Mouse (Mus musculus): ENCODE data around the gene Mpi. TPM values are rescaled to one million over a fixed set of nuclear protein-coding genes. Genes with fewer than 3 reads are reported as not detected.

Mpi gene
- total and polyA plus RNA-seq, 3 experiments = 28.2 to 37.3 (median 28.6) TPM

GRCm38 (mm10) chr9:57547869-57548268 lies 4.7 kb downstream of the Mpi start:
- no peak overlapping the region for H3K4me2 ChIP-seq (ENCODE audit: insufficient read depth, low read depth, poor library complexity, severe bottlenecking)
- peaks cover 0 to 14% of the 10 kb centered on the region in 2 experiments; a peak in 3 of 4 replicates for H3K4me1 ChIP-seq (ENCODE audit: control insufficient read depth in 1 of 2, insufficient read depth in 2 of 2)
- no peak overlapping the region for H3K27ac ChIP-seq (ENCODE audit: insufficient read depth, low read depth)
- no peak overlapping the region for H3K9ac ChIP-seq (ENCODE audit: insufficient read depth, low read depth)
- TF ChIP-seq ZC3H11A (IDR thresholded peaks at IDR 0.05; ENCODE audit: low read depth, low read length) (no peak), POLR2A (IDR thresholded peaks at IDR 0.05; ENCODE audit: low read depth, low read length) (no peak), EP300 (IDR thresholded peaks at IDR 0.05; ENCODE audit: low read length) (no peak), HCFC1 (IDR thresholded peaks at IDR 0.05; ENCODE audit: low read depth, low read length) (no peak), ZMIZ1 (IDR thresholded peaks at IDR 0.05; ENCODE audit: low read depth, low read length) (no peak), ZNF384 (IDR thresholded peaks at IDR 0.05; ENCODE audit: low read depth, low read length) (no peak), CHD1 (IDR thresholded peaks at IDR 0.05; ENCODE audit: low read depth, low read length) (no peak), RCOR1 (conservative IDR thresholded peaks at IDR 0.05; ENCODE audit: low read depth, low read length) (no peak)
- in situ Hi-C loops (cut with MboI; ENCODE audit: low pct_ligation_motif_present, low pct_unique_long_range_greater_than_20kb, low sequenced_read_pairs) = no loop called here
- dilution Hi-C loops (cut with MboI; ENCODE audit: extremely low pct_ligation_motif_present, extremely low pct_unique_long_range_greater_than_20kb, low sequenced_read_pairs) = no loop called here
- H3K79me2 ChIP-seq (replicated peaks; ENCODE audit: control insufficient read depth, extremely low read depth, insufficient read depth, poor library complexity, severe bottlenecking) = no peaks in the 10 kb centered on the region
- no peaks in the 10 kb centered on the region for H3K9me3 ChIP-seq (replicated peaks; ENCODE audit: low read length)
- no peak overlapping the region for H3K4me3 ChIP-seq (replicated peaks in 1 of 3; ENCODE audit: low read depth in 2 of 3, low read length in 2 of 3, poor library complexity in 1 of 3)
- H3K36me3 ChIP-seq (replicated peaks in 1 of 2; ENCODE audit: control insufficient read depth in 1 of 2, insufficient read depth in 1 of 2, low read length in 1 of 2) = peaks cover 65 to 81% of the 10 kb centered on the region in 2 experiments
- no peaks in the 10 kb centered on the region for H3K27me3 ChIP-seq (replicated peaks)
- DNase-seq (ENCODE audit: extremely low read depth) = no peak

DNA sequence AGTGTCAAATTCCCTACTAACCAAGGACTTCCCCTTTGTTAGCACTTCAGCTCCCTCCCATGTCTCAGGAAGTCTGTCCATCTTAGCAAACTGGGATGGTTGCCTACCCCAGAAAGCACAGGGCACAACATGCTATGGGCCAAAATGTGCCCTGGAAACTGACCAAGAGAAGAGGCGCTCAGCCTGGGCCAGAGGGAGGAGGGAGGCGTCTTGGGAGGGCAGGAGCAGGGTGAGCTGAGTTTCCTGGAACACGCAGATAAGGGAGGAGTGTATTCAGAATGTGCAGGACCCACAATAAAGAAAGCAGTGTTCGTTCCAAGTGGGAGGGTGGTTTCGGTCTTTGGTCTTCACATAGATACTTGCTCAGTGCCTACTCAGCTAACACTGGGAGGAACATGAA lies 5.3 kb downstream of the Mpi start:
- no peak overlapping the region for H3K4me3 ChIP-seq (replicated peaks in 1 of 3; ENCODE audit: low read depth in 2 of 3, low read length in 2 of 3, poor library complexity in 1 of 3)
- dilution Hi-C loops (cut with MboI; ENCODE audit: extremely low pct_ligation_motif_present, extremely low pct_unique_long_range_greater_than_20kb, low sequenced_read_pairs) (no loop called here), in situ Hi-C loops (cut with MboI; ENCODE audit: low pct_ligation_motif_present, low pct_unique_long_range_greater_than_20kb, low sequenced_read_pairs) (no loop called here)
- no peaks in the 10 kb centered on the region for H3K27me3 ChIP-seq (replicated peaks)
- H3K27ac ChIP-seq (ENCODE audit: insufficient read depth, low read depth) = no peak overlapping the region
- H3K79me2 ChIP-seq (replicated peaks; ENCODE audit: control insufficient read depth, extremely low read depth, insufficient read depth, poor library complexity, severe bottlenecking) = no peaks in the 10 kb centered on the region
- DNase-seq (ENCODE audit: extremely low read depth) = no peak
- no peak for TF ChIP-seq USF1 (IDR thresholded peaks at IDR 0.05; ENCODE audit: low read depth, low read length)
- TF ChIP-seq SMC3 (IDR thresholded peaks at IDR 0.05; ENCODE audit: low read depth, low read length) = no peak
- H3K4me2 ChIP-seq (ENCODE audit: insufficient read depth, low read depth, poor library complexity, severe bottlenecking) = no peak overlapping the region
- peaks cover 0 to 11% of the 10 kb centered on the region in 2 experiments; a peak in 3 of 4 replicates for H3K4me1 ChIP-seq (ENCODE audit: control insufficient read depth in 1 of 2, insufficient read depth in 2 of 2)
- no peaks in the 10 kb centered on the region for H3K9me3 ChIP-seq (replicated peaks; ENCODE audit: low read length)
- no peak overlapping the region for H3K9ac ChIP-seq (ENCODE audit: insufficient read depth, low read depth)
- H3K36me3 ChIP-seq (replicated peaks in 1 of 2; ENCODE audit: control insufficient read depth in 1 of 2, insufficient read depth in 1 of 2, low read length in 1 of 2) = peaks cover 70 to 86% of the 10 kb centered on the region in 2 experiments

DNA sequence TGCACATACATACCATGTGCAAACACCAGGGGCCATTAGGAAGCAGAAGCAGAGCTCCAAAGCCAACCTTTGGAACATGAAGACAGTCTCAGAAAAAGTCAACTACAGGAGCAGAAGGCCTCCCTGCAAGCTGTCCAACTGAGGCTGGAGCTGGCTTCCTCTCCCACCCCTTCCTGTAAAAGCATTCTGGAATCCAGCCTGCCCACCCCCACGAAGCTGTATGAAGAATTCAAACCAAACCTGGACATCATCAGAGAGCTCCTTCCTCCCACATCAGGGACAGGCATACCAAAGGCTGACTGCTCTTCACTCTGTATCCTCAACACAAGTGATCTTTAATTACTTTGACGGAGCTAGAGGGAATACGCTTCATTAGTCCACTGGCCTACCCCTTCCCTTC lies 8.6 kb downstream of the Mpi start:
- Histone ChIP-seq H3K4me3 (replicated peaks in 1 of 3; ENCODE audit: low read depth in 2 of 3, low read length in 2 of 3, poor library complexity in 1 of 3) (no peak overlapping the region), H3K4me2 (ENCODE audit: insufficient read depth, low read depth, poor library complexity, severe bottlenecking) (no peak overlapping the region), H3K79me2 (replicated peaks; ENCODE audit: control insufficient read depth, extremely low read depth, insufficient read depth, poor library complexity, severe bottlenecking) (no peaks in the 10 kb centered on the region), H3K9ac (ENCODE audit: insufficient read depth, low read depth) (no peak overlapping the region), H3K4me1 (ENCODE audit: control insufficient read depth in 1 of 2, insufficient read depth in 2 of 2) (peaks cover 3 to 11% of the 10 kb centered on the region in 2 experiments; a peak in 3 of 4 replicates), H3K9me3 (replicated peaks; ENCODE audit: low read length) (no peaks in the 10 kb centered on the region), H3K36me3 (replicated peaks in 1 of 2; ENCODE audit: control insufficient read depth in 1 of 2, insufficient read depth in 1 of 2, low read length in 1 of 2) (peaks cover 82 to 97% of the 10 kb centered on the region in 2 experiments), H3K27ac (ENCODE audit: insufficient read depth, low read depth) (no peak overlapping the region), H3K27me3 (replicated peaks) (no peaks in the 10 kb centered on the region)
- dilution Hi-C loops (cut with MboI; ENCODE audit: extremely low pct_ligation_motif_present, extremely low pct_unique_long_range_greater_than_20kb, low sequenced_read_pairs) (no loop called here), in situ Hi-C loops (cut with MboI; ENCODE audit: low pct_ligation_motif_present, low pct_unique_long_range_greater_than_20kb, low sequenced_read_pairs) (no loop called here)
- no peak for DNase-seq (ENCODE audit: extremely low read depth)
- TF ChIP-seq USF1 (IDR thresholded peaks at IDR 0.05; ENCODE audit: low read depth, low read length) (no peak), GABPA (IDR thresholded peaks at IDR 0.05; ENCODE audit: insufficient replicate concordance, low read depth, low read length) (no peak), MAZ (IDR thresholded peaks at IDR 0.05; ENCODE audit: low read depth, low read length) (no peak), POLR2A (IDR thresholded peaks at IDR 0.05; ENCODE audit: low read depth, low read length) (peak; percentile 19; the same call in 1 of the 2 replicates), CTCF (conservative IDR thresholded peaks at IDR 0.05 in 1 of 2, IDR thresholded peaks at IDR 0.05 in 1 of 2; ENCODE audit: low read depth in 2 of 2, low read length in 2 of 2) (no peak), ZMIZ1 (IDR thresholded peaks at IDR 0.05; ENCODE audit: low read depth, low read length) (no peak; the same call in 1 of the 2 replicates), HCFC1 (IDR thresholded peaks at IDR 0.05; ENCODE audit: low read depth, low read length) (no peak), POLR2AphosphoS2 (IDR thresholded peaks at IDR 0.05; ENCODE audit: low read depth, low read length) (no peak)
